Mouse (Mus musculus) G1E (cell line): ENCODE results near the gene Khdc1b.
"Not testable (repeated sequence)": the region's sequence is repeated elsewhere in the genome, so short reads cannot be mapped to it uniquely, and the experiment has no call there.

Source experiments
- CTCF ChIP-seq: IDR thresholded peaks from 2 replicates; pipeline ENCODE4 v1.5.1; 2012; ENCODE audit warnings: low read depth, low read length, inconsistent platforms, mixed read lengths
- GATA1 ChIP-seq: IDR thresholded peaks from 2 replicates; pipeline ENCODE4 v1.6.1; 2012; ENCODE audit warnings: borderline replicate concordance, low read length, inconsistent platforms, mixed read lengths
- TAL1 ChIP-seq: conservative IDR thresholded peaks from 2 replicates; pipeline ENCODE4 v1.6.1; 2012; ENCODE audit warnings: low read depth, low read length, inconsistent platforms, mixed read lengths

DNA sequence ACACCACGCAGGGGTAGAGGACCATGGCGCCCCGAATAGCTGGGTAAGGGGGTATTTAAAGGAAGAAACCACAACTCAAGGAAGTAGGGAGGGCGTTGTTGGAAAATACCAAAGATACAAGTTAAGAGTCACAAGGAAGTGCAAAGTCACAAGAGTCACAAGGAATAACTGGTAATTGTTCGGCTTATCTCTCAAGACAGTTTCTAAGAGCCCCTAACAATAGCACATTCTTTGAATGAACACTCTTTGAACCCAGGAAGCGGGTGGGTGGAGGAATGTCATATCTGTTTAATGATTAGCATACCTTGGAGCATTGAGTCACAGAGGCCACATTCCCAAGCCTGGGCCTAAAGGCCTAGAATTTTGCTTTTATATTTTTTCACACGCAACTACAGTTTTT, 38.6 kb upstream of the Khdc1b start:
- TF ChIP-seq CTCF, GATA1, TAL1: not testable (repeated sequence)
